Mouse (Mus musculus): ENCODE measurements around the gene Zbtb20. TPM values are rescaled to one million over a fixed set of nuclear protein-coding genes. Genes with fewer than 3 reads are reported as not detected.

Zbtb20 gene
- total and polyA plus RNA-seq, 3 experiments, result 31.1 to 199 (median 161) TPM

DNA sequence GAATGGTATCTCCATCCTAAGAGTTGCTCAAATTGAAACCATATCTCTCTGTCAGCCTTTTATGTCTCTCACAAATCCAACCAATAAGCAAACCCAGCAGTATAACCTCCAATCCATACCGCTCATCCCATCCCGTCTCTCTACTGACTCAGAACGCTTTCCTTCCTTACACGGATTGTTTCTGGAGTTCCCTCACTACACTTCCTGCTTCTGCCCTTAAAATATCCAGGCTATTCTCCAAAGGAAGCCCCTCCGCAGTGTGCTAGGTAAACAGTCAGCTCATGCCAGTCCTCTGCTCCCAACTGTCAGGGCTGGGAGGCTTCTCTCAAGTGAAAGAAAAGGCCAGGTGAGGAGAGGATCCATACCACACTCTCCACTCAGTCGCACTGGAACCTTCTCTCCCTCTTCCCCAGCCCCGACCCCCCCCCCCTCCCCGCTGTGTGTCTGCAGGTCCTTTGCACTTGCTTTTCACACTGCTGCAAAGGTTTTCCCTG, 563.2 kb downstream of the Zbtb20 start:
- intact Hi-C loops (cut with DNase I), result loop anchor here (10.0 kb wide), 1 partner anchor 74 kb away; no protein-coding TSS in a partner anchor
- no peak for DNase-seq
- Histone ChIP-seq H3K36me3 (ENCODE audit: control insufficient read depth, insufficient read depth, low read length) (peaks cover 19% of the 10 kb centered on the region), H3K9ac (ENCODE audit: low read depth, low read length) (no peak overlapping the region), H3K27ac (peak overlapping the region; percentile 54), H3K79me2 (replicated peaks; ENCODE audit: control insufficient read depth, insufficient read depth, low read length) (no peaks in the 10 kb centered on the region), H3K27me3 (ENCODE audit: control insufficient read depth, insufficient read depth, low read length) (no peaks in the 10 kb centered on the region), H3K4me3 (no peak overlapping the region), H3K4me1 (ENCODE audit: control insufficient read depth, insufficient read depth, low read length) (peaks cover 3% of the 10 kb centered on the region)
- no peak for TF ChIP-seq EP300 (IDR thresholded peaks at IDR 0.05; ENCODE audit: insufficient read depth, low read depth, low read length)
- no peak for TF ChIP-seq CTCF (IDR thresholded peaks at IDR 0.05)
- TF ChIP-seq POLR2A (IDR thresholded peaks at IDR 0.05; ENCODE audit: insufficient read depth, low read depth, low read length), result no peak
- WGBS, result 42% methylated on average over 8 of the region's 8 CpGs

DNA sequence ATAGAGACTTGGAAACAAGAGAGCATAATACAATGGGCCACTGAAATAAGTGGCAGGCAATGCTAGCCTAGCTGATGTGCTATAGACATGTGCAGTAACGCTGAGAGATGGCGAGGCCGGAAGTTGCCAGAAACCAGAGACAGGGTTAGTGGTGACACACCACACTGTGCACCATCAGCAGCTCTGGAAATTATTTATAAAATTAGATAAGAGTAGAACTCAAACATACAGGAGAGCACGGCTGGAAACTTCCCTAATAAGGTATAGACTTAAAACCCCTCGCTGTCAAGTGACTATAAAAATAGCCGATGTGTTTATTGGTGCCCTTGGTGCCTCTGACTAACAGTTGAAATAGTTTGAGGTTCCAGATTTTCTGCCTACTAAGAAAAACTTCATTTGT, 565.7 kb downstream of the Zbtb20 start:
- 60% methylated on average over 6 of the region's 6 CpGs for WGBS
- Histone ChIP-seq H3K79me2 (replicated peaks; ENCODE audit: control insufficient read depth, insufficient read depth, low read length) (no peaks in the 10 kb centered on the region; the same call in 1 of the 2 replicates), H3K4me1 (ENCODE audit: control insufficient read depth, insufficient read depth, low read length) (peaks cover 2% of the 10 kb centered on the region), H3K36me3 (ENCODE audit: control insufficient read depth, insufficient read depth, low read length) (peaks cover 15% of the 10 kb centered on the region), H3K27ac (peak overlapping the region; percentile 36; the same call in 1 of the 2 replicates), H3K9ac (ENCODE audit: low read depth, low read length) (no peak overlapping the region), H3K4me3 (no peak overlapping the region), H3K27me3 (ENCODE audit: control insufficient read depth, insufficient read depth, low read length) (no peaks in the 10 kb centered on the region)
- no peak for DNase-seq
- no peak for TF ChIP-seq EP300 (IDR thresholded peaks at IDR 0.05; ENCODE audit: insufficient read depth, low read depth, low read length)
- TF ChIP-seq POLR2A (IDR thresholded peaks at IDR 0.05; ENCODE audit: insufficient read depth, low read depth, low read length), result no peak
- no peak for TF ChIP-seq CTCF (IDR thresholded peaks at IDR 0.05)
- intact Hi-C loops (cut with DNase I), result no loop called here

- TF ChIP-seq POLR2A (IDR thresholded peaks at IDR 0.05; ENCODE audit: insufficient read depth, low read depth, low read length) (no peak), EP300 (IDR thresholded peaks at IDR 0.05; ENCODE audit: insufficient read depth, low read depth, low read length) (no peak), CTCF (IDR thresholded peaks at IDR 0.05) (no peak)
- DNase-seq, result no peak
- Histone ChIP-seq H3K27ac (no peak overlapping the region), H3K4me3 (no peak overlapping the region), H3K36me3 (ENCODE audit: control insufficient read depth, insufficient read depth, low read length) (peaks cover 18% of the 10 kb centered on the region), H3K9ac (ENCODE audit: low read depth, low read length) (no peak overlapping the region), H3K4me1 (ENCODE audit: control insufficient read depth, insufficient read depth, low read length) (peaks cover 1% of the 10 kb centered on the region; the same call in 1 of the 2 replicates), H3K79me2 (replicated peaks; ENCODE audit: control insufficient read depth, insufficient read depth, low read length) (no peaks in the 10 kb centered on the region; the same call in none of the 2 replicates), H3K27me3 (ENCODE audit: control insufficient read depth, insufficient read depth, low read length) (no peaks in the 10 kb centered on the region)
- intact Hi-C loops (cut with DNase I), result no loop called here
- 89% methylated on average over 2 of the region's 2 CpGs for WGBS
Observed at GRCm38 (mm10) chr16:43443034-43443433, 567.4 kb downstream of the Zbtb20 start.

DNA sequence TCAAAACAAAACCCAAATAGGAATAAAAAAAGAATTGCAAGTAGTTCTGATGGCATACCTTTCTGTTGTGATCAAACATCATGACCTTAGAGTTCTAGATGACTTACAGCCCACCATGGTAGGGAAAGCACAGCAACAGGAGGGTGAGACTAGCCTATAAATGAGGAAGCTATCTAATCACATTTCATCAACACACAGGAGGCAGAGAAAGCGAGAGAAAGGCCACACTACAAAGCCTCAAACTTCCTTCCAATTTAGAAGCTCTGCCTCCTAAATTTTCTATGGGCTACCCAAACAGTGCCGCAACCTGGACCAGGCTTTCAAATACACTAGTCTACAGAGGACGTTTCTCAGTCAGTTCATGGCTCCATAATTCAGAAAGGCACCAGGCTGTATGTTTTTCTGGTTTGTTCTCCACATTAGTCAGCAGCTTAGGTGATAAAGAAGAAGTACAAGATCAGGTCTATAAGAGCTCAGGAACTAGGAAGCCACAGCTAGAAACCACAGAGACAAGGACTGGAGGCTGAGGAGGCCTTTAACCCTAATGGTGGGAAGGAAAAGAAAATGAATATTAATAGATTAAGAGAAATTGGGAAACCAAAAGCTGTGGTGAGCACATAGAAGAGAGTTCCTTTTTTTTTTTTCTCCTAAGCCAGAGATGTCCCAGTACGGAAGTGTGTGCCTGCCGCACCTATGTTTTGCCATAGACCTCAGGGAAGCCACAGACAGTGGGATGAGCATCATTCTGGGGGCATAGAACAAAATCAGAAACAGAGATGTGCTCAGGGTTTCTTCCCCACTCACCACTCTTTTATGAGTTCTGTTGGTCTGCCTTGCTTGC, 572.7 kb downstream of the Zbtb20 start:
- Histone ChIP-seq H3K4me3 (no peak overlapping the region), H3K9ac (ENCODE audit: low read depth, low read length) (no peak overlapping the region), H3K79me2 (replicated peaks; ENCODE audit: control insufficient read depth, insufficient read depth, low read length) (peaks cover 3% of the 10 kb centered on the region), H3K4me1 (ENCODE audit: control insufficient read depth, insufficient read depth, low read length) (no peaks in the 10 kb centered on the region; the same call in none of the 2 replicates), H3K27ac (no peak overlapping the region), H3K36me3 (ENCODE audit: control insufficient read depth, insufficient read depth, low read length) (peaks cover 7% of the 10 kb centered on the region), H3K27me3 (ENCODE audit: control insufficient read depth, insufficient read depth, low read length) (no peaks in the 10 kb centered on the region)
- no peak for DNase-seq
- TF ChIP-seq POLR2A (IDR thresholded peaks at IDR 0.05; ENCODE audit: insufficient read depth, low read depth, low read length) (no peak), EP300 (IDR thresholded peaks at IDR 0.05; ENCODE audit: insufficient read depth, low read depth, low read length) (no peak), CTCF (IDR thresholded peaks at IDR 0.05) (no peak)
- intact Hi-C loops (cut with DNase I), result no loop called here
- WGBS, result 87% methylated on average over 5 of the region's 5 CpGs

DNA sequence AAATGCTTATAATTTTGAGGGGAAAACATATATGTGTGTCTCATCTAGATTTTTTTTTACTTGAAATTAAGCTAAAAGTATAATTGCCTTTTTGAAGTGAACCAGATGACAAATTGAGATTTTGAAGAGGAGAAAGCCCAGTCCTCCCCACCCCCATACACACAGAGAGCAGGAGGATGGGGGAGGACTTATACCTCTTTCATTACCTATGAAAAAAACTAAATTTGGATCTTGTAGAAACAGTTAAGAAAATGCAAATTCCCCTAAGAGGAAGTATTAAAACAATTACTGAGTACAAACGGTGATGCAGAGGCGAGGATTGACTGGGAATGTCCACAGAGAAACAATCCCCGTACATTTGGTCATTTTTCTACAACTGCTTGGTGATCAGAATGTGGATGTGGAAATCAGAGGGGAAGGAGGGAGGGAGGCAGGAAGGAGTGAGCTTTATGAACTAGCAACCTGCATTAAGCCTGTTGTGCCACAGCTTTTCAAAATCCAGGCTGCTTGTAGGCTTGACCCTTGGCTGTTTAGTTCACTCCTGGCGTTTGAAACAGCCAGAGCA, 578.8 kb downstream of the Zbtb20 start:
- no peak overlapping the region for H3K9ac ChIP-seq (ENCODE audit: low read depth, low read length)
- H3K4me3 ChIP-seq, result no peak overlapping the region
- intact Hi-C loops (cut with DNase I), result no loop called here
- H3K79me2 ChIP-seq (replicated peaks; ENCODE audit: control insufficient read depth, insufficient read depth, low read length), result 0 out of 2 replicates have a peak, but pooled peaks cover 3% of the 10 kb centered on the region
- no peak for TF ChIP-seq EP300 (IDR thresholded peaks at IDR 0.05; ENCODE audit: insufficient read depth, low read depth, low read length)
- no peak for TF ChIP-seq POLR2A (IDR thresholded peaks at IDR 0.05; ENCODE audit: insufficient read depth, low read depth, low read length)
- WGBS, result 37% methylated on average over 4 of the region's 4 CpGs
- H3K4me1 ChIP-seq (ENCODE audit: control insufficient read depth, insufficient read depth, low read length), result peaks cover 6% of the 10 kb centered on the region
- DNase-seq, result no peak
- peaks cover 12% of the 10 kb centered on the region for H3K36me3 ChIP-seq (ENCODE audit: control insufficient read depth, insufficient read depth, low read length)
- H3K27ac ChIP-seq, result peak overlapping the region; percentile 18; the same call in 1 of the 2 replicates
- H3K27me3 ChIP-seq (ENCODE audit: control insufficient read depth, insufficient read depth, low read length), result no peaks in the 10 kb centered on the region

All from heart, adult 2 months (tissue).